ENCODE assay signal across 19 mouse cellular contexts in the genomic region with DNA sequence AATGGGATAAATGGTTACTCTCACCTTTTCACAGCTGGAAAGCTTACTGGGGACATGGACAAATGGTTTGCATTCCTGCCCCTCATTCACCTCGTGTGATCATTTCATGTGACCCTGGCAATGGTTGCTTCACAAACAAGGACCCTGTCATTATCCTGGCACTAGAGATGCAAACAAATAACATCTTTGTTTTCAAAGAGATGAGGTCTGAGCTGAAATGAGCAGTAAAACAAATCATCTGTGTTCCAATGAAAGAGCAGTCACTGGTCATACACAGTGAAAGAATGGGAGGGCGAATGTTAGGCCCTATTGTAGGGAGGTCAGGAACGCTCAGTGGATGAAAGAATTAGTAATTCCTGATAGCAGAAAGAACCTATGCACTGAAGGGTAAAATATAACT.
DNase-seq lines count a peak whose midpoint lies in the region; TF ChIP-seq lines count a peak whose summit lies in the region.
"Had no signal": no experiment of that assay in that cellular context is flagged by ENCODE, and none has a peak within 500 bp of the region (broad histone marks: within the 10 kb centered on the region; RNA-seq: fewer than 3 reads in every experiment).

No protein-coding gene starts in this region.

- TF ChIP-seq CTCF in left cerebral cortex, adult 2 months (IDR thresholded peaks at IDR 0.05): no peak

- no peak overlapping the region for H3K4me3 ChIP-seq in left cerebral cortex, adult 2 months
- H3K4me3 ChIP-seq: embryonic facial prominence, embryonic 13.5 days; erythroblast, embryonic 14.5 days; hindbrain, embryonic 10.5 days; limb, embryonic 12.5 days; liver, embryonic 15.5 days; neural tube, embryonic 12.5 days had no signal

- intact Hi-C loops in left cerebral cortex, adult 2 months (cut with DNase I): no loop called here

- peak; percentile 34 for DNase-seq in layer of hippocampus, adult 11-12 months (ENCODE audit: low spot score)
- DNase-seq in layer of hippocampus, postnatal 25 days (ENCODE audit: extremely low spot score in 1 of 2, low spot score in 1 of 2): no peak
- DNase-seq in left cerebral cortex, adult 2 months (ENCODE audit: extremely low spot score in 1 of 2, low spot score in 2 of 2): no peak
- no peak for DNase-seq in left cerebral cortex, adult 18-20 months (ENCODE audit: low spot score in 2 of 2)
- DNase-seq in brain, adult 2 months (ENCODE audit: low read depth, low spot score): peak; percentile 87
- DNase-seq in telencephalon, adult 2 months (ENCODE audit: low read depth, low spot score): peak; percentile 57
- DNase-seq in natural killer cell, adult 2 months (ENCODE audit: low spot score in 2 of 2): no peak
- DNase-seq: adrenal gland, postnatal 25 days; cerebellum, adult 2 months; cerebellum, postnatal 36 days; kidney, adult 2 months; kidney, postnatal 36 days; thymus, postnatal 4 days had no signal

- H3K27ac ChIP-seq in left cerebral cortex, adult 2 months: peak overlapping the region; percentile 40
- H3K27ac ChIP-seq: embryonic facial prominence, embryonic 13.5 days; hindbrain, embryonic 10.5 days; limb, embryonic 12.5 days; liver, embryonic 15.5 days; neural tube, embryonic 12.5 days had no signal

Comparison
In these comparisons a context has a peak if more than half of its experiments do, and no peak if none do; other contexts are left out.
1. DNase-seq: peak in layer of hippocampus, adult 11-12 months (single experiment), brain, adult 2 months (single experiment) and telencephalon, adult 2 months (single experiment); none in layer of hippocampus, postnatal 25 days (0 of 2), left cerebral cortex, adult 2 months (0 of 2), left cerebral cortex, adult 18-20 months (0 of 2) and natural killer cell, adult 2 months (0 of 2).